Mouse (Mus musculus) lung, embryonic 16.5 days (tissue): Measurements from ENCODE around the gene Prkar2b. TPM values are rescaled to one million over a fixed set of nuclear protein-coding genes. Genes with fewer than 3 reads are reported as not detected.

Source experiments
- ATAC-seq: fragments of 200-750 bp; cut with Nextera tagmentation; 2 replicates; pipeline ENCODE4 v1.8.0; 2017; ENCODE audit warnings: low read depth, mild to moderate bottlenecking, moderate library complexity
- H3K27ac ChIP-seq: fragments of 300-500 bp; sonication (generic); 2 replicates; pipeline ENCODE4 v1.5.1; 2014; ENCODE audit warnings: mild to moderate bottlenecking, control low read depth, low read length
- H3K27me3 ChIP-seq: fragments of 300-500 bp; sonication (generic); 2 replicates; pipeline ENCODE4 v1.6.1; 2014; ENCODE audit warnings: low read depth, low read length, mixed read lengths; ENCODE audit not compliant: control insufficient read depth, insufficient read depth
- H3K36me3 ChIP-seq: fragments of 300-500 bp; sonication (generic); 2 replicates; pipeline ENCODE4 v1.6.1; 2014; ENCODE audit warnings: low read length; ENCODE audit not compliant: control insufficient read depth, insufficient read depth
- H3K4me1 ChIP-seq: fragments of 300-500 bp; sonication (generic); replicated peaks from 2 replicates; pipeline ENCODE4 v1.6.1; 2014; ENCODE audit warnings: low read length, mixed read lengths; ENCODE audit not compliant: control insufficient read depth, insufficient read depth
- H3K4me2 ChIP-seq: fragments of 300-500 bp; sonication (generic); 2 replicates; pipeline ENCODE4 v1.6.1; 2014; ENCODE audit warnings: low read depth, low read length, control low read depth
- H3K4me3 ChIP-seq: fragments of 300-500 bp; sonication (generic); 2 replicates; pipeline ENCODE4 v1.5.1; 2014; ENCODE audit warnings: mild to moderate bottlenecking, low read length, control low read depth
- H3K9ac ChIP-seq: fragments of 300-500 bp; sonication (generic); 2 replicates; pipeline ENCODE4 v1.6.1; 2014; ENCODE audit warnings: low read length, control low read depth
- H3K9me3 ChIP-seq: fragments of 300-500 bp; sonication (generic); 2 replicates; pipeline ENCODE4 v1.6.1; 2016; ENCODE audit warnings: low read length; ENCODE audit not compliant: control insufficient read depth
- WGBS: fragments of 180-500 bp; shearing (Covaris S2); extraction: QIAGEN DNeasy Blood & Tissue Kit; methylation state at CpG from one replicate; pipeline ENCODE4 v1.1.7; 2014; 5-methylcytosine and 5-hydroxymethylcytosine counted together
- polyA plus RNA-seq: library from polyadenylated mRNA; unstranded; fragments of >200 nt; fragmentation: Nextera tagmentation; extraction: Ambion mirVana; gene quantifications from 2 replicates; pipeline ENCODE4 v1.2.1, GENCODE M21; 2015

The Prkar2b gene
- polyA plus RNA-seq, 1 experiment from 2014 or later, result 18.3 TPM

DNA sequence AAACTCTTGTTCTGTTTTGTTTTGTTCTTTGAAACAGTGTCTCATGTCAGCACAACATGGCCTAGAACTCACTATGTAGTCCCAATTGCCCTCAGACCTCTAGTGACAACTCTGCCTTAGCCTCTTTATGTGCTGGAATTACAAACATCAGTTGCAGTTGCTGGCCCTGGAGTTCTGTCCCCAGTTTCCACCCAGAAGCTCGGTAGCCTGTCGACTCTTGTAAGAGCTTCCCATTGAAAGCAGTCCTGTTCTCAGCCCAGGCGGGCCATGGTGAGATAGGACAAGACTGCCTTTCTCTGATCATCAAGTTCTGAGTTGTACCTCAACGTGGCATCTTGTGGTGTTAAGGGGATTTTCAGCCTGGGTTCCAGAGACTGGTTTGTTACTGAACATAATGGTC lies 31.4 kb upstream of the Prkar2b start:
- Histone ChIP-seq H3K9me3 (no peaks in the 10 kb centered on the region), H3K4me3 (no peak overlapping the region), H3K27me3 (no peaks in the 10 kb centered on the region), H3K4me1 (no peaks in the 10 kb centered on the region), H3K9ac (no peak overlapping the region), H3K27ac (no peak overlapping the region), H3K4me2 (no peak overlapping the region), H3K36me3 (no peaks in the 10 kb centered on the region)
- WGBS, result 87% methylated on average over 4 of the region's 4 CpGs
- ATAC-seq, result no peak

DNA sequence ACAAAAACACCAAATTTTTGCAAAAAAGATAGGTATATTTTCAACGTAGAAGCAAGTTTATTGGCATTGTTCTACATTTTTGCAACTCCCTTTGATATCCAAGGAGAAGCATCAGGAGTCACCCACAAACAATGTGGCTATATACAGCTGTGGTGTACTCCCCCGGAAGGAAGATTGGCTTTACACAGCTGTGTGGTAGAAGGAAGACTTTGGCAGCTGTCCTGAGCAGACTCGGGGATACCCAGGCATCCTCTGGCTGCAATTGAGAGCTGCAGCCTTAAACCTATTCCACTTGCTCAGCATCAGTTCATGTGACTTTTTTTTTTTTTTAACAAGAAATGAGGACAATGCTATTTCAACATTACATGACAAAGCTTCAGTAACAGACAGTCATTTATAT lies 27.5 kb upstream of the Prkar2b start:
- 45% methylated on average over 3 of the region's 3 CpGs for WGBS
- Histone ChIP-seq H3K9ac (no peak overlapping the region), H3K4me1 (no peaks in the 10 kb centered on the region), H3K27ac (no peak overlapping the region), H3K36me3 (no peaks in the 10 kb centered on the region), H3K9me3 (no peaks in the 10 kb centered on the region), H3K27me3 (no peaks in the 10 kb centered on the region), H3K4me3 (no peak overlapping the region), H3K4me2 (no peak overlapping the region)
- ATAC-seq, result no peak

DNA sequence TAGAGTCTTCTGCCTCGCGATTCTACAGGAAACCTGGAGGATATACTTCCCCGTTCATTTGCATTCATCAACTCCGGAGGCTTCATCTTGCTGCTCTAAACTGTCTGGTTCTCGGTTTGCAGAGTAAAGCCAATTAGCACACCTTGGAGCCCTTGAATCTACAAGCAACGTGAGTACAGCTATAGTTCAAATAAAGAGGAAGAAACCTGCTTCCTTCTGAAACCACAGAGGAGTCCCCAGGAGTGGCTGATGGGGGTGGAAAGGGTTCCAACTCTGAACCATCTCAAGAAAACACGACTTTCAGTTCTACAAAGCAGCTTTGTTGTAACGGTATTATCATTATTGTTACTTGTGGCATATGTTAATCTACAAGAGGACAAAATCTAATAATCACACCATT lies 26.2 kb upstream of the Prkar2b start:
- Histone ChIP-seq H3K36me3 (no peaks in the 10 kb centered on the region), H3K4me3 (no peak overlapping the region), H3K4me1 (no peaks in the 10 kb centered on the region), H3K9me3 (no peaks in the 10 kb centered on the region), H3K27me3 (no peaks in the 10 kb centered on the region), H3K4me2 (no peak overlapping the region), H3K27ac (no peak overlapping the region), H3K9ac (no peak overlapping the region)
- ATAC-seq, result no peak
- WGBS, result 59% methylated on average over 8 of the region's 8 CpGs

DNA sequence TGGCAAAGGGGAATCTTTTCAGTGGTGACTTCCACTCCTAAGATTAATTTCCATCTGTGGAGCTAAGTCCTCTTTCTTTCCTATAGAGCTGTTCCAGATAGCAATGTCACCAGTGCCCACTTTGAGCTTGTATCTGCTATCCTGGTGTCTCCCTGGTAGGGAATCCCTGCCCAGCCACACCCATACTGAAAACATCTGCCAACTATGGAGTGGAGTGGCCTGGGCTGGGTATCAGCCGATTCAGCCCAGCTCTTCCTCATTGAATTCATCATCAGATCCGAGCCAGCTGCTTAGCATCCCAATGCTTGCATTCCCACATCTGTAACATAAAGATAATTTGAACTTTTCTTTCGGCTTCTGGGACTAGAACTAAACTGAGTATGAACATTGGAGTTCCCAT lies 25.8 kb upstream of the Prkar2b start:
- H3K27me3 ChIP-seq, result no peaks in the 10 kb centered on the region
- no peaks in the 10 kb centered on the region for H3K4me1 ChIP-seq
- 80% methylated on average over 3 of the region's 3 CpGs for WGBS
- no peak overlapping the region for H3K4me2 ChIP-seq
- H3K4me3 ChIP-seq, result no peak overlapping the region
- H3K9ac ChIP-seq, result no peak overlapping the region
- no peaks in the 10 kb centered on the region for H3K9me3 ChIP-seq
- no peaks in the 10 kb centered on the region for H3K36me3 ChIP-seq
- no peak for ATAC-seq
- no peak overlapping the region for H3K27ac ChIP-seq

DNA sequence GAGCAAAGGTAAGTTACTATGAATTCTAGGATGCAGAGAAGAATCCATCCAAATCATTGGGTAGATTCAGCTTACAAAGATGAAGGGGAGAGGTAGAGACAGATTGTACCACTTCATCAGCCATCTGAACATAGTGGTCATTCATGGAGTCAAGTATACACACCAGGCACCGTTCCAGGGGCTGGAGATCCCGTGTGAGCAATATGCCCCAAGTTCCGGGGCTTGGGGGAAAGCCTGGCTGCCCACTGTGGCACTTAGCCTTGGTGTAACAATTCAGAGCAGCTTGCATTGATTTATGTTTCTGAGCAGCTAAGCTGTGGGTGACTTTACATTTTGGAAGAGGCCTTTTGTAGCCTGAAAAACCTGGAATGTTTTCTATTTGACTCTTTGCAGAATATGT lies 24.8 kb upstream of the Prkar2b start:
- Histone ChIP-seq H3K4me1 (no peaks in the 10 kb centered on the region), H3K9me3 (no peaks in the 10 kb centered on the region), H3K4me3 (no peak overlapping the region), H3K36me3 (no peaks in the 10 kb centered on the region), H3K4me2 (no peak overlapping the region), H3K27ac (no peak overlapping the region), H3K9ac (no peak overlapping the region), H3K27me3 (no peaks in the 10 kb centered on the region)
- WGBS, result 54% methylated on average over 3 of the region's 3 CpGs
- no peak for ATAC-seq

DNA sequence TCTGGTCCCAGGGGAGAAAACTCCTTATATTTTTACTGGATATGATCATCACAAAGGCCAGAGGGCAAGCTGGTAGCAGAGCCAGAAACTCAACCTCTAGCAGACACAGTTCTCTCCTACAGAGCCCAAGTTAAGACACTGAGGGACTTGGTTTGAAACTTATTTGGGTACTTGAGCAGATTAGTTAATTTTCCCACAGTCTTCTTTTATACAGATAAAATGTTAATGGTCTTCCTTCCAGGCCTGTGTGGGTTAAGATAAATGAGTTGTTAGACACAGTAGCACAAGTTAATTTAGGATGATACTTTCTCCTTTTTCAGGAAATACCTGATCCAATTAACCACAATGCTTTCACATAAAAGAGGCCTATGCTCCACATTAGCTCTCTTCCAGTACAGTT lies 24.1 kb upstream of the Prkar2b start:
- H3K4me2 ChIP-seq, result no peak overlapping the region
- H3K4me1 ChIP-seq, result no peaks in the 10 kb centered on the region
- no peak for ATAC-seq
- no peak overlapping the region for H3K4me3 ChIP-seq
- H3K27me3 ChIP-seq, result no peaks in the 10 kb centered on the region
- no peak overlapping the region for H3K9ac ChIP-seq
- no peak overlapping the region for H3K27ac ChIP-seq
- no peaks in the 10 kb centered on the region for H3K9me3 ChIP-seq
- H3K36me3 ChIP-seq, result no peaks in the 10 kb centered on the region

DNA sequence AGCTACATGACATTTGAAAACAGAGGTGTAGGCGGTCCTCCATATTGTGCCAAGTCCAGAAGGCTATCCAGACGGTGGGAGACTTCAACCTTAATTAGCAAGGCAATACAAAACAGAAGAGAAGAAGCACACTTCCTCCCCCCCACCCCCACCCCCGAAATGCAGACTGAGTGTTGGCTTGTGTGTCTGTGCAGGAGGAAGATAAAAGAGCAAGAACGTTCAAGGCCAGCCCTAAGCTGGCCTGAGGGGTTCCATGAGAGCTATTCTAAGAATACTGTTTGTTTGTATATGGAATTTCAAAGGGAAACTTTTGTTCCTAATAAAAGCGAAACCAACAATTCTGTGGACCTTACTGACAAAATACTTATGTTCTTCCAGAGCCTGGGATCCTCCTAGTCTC lies 23.5 kb upstream of the Prkar2b start:
- ATAC-seq, result no peak
- no peak overlapping the region for H3K4me2 ChIP-seq
- no peaks in the 10 kb centered on the region for H3K9me3 ChIP-seq
- no peak overlapping the region for H3K4me3 ChIP-seq
- H3K36me3 ChIP-seq, result no peaks in the 10 kb centered on the region
- H3K27me3 ChIP-seq, result no peaks in the 10 kb centered on the region
- H3K4me1 ChIP-seq, result no peaks in the 10 kb centered on the region
- H3K9ac ChIP-seq, result no peak overlapping the region
- WGBS, result 54% methylated on average over 5 of the region's 5 CpGs
- H3K27ac ChIP-seq, result no peak overlapping the region

DNA sequence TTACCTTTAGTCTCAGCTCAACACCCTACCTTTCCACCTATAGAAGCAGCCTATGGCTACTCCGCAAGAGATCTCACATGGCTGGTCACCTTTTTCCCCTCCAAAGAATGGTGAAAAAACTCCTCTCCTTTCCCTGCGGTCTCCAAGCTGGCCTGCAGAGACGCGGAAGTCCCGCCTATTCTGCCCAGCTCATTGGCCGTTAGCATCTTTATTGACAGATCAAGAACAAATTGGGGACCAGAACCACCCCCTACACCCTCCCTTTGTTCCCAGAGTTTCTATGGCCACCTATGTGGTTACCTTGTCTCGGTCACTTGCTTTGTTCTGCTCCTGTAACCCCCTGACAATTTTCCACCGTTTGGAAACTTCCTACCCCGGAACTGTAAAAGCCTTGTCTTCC lies 19.6 kb upstream of the Prkar2b start:
- Histone ChIP-seq H3K9me3 (no peaks in the 10 kb centered on the region), H3K36me3 (no peaks in the 10 kb centered on the region), H3K9ac (no peak overlapping the region), H3K4me3 (no peak overlapping the region), H3K4me2 (no peak overlapping the region), H3K4me1 (no peaks in the 10 kb centered on the region), H3K27ac (no peak overlapping the region), H3K27me3 (no peaks in the 10 kb centered on the region)
- 84% methylated on average over 9 of the region's 9 CpGs for WGBS
- no peak for ATAC-seq

GRCm38 (mm10) chr12:32077403-32077802 lies 16.3 kb upstream of the Prkar2b start:
- no peak overlapping the region for H3K27ac ChIP-seq
- no peak overlapping the region for H3K9ac ChIP-seq
- ATAC-seq, result no peak
- H3K9me3 ChIP-seq, result no peaks in the 10 kb centered on the region
- H3K36me3 ChIP-seq, result no peaks in the 10 kb centered on the region
- no peaks in the 10 kb centered on the region for H3K4me1 ChIP-seq
- 96% methylated on average over 6 of the region's 6 CpGs for WGBS
- no peaks in the 10 kb centered on the region for H3K27me3 ChIP-seq
- H3K4me2 ChIP-seq, result no peak overlapping the region
- H3K4me3 ChIP-seq, result no peak overlapping the region
